Mouse (Mus musculus): ENCODE results near the gene Bex1. TPM values are rescaled to one million over a fixed set of nuclear protein-coding genes. Genes with fewer than 3 reads are reported as not detected.
A peak's percentile ranks its signal among the peaks of the same experiment; 100 is the strongest.
"Not testable (repeated sequence)": the region's sequence is repeated elsewhere in the genome, so short reads cannot be mapped to it uniquely, and the experiment has no call there.

Bex1 gene
- not detected in 2 replicates for polyA plus RNA-seq (2012; ENCODE audit: insufficient read depth, insufficient read length, missing spikeins)

GRCm38 (mm10) chrX:136214729-136215677, at the start of gene Bex1, which contains the start of gene Tceal7:
Bex1 (minus strand) TSS chrX:136215513.
Tceal7 (plus strand) TSS chrX:136214779.
- not testable (repeated sequence) for H3K4me3 ChIP-seq (ENCODE audit: insufficient read depth, low read depth, low read length); H3K4me1 ChIP-seq (ENCODE audit: control insufficient read depth, insufficient read depth, insufficient read length, low read length); H3K27ac ChIP-seq (replicated peaks; ENCODE audit: low read depth, low read length)

- no peak overlapping the region for H3K4me3 ChIP-seq (ENCODE audit: insufficient read depth, low read depth, low read length)
- no peaks in the 10 kb centered on the region for H3K4me1 ChIP-seq (ENCODE audit: control insufficient read depth, insufficient read depth, insufficient read length, low read length)
- no peak overlapping the region for H3K27ac ChIP-seq (replicated peaks; ENCODE audit: low read depth, low read length)
Observed at GRCm38 (mm10) chrX:136252023-136252729, 36.9 kb upstream of the Bex1 start.

GRCm38 (mm10) chrX:136249671-136250070, 34.4 kb upstream of the Bex1 start:
- H3K4me1 ChIP-seq (ENCODE audit: control insufficient read depth, insufficient read depth, insufficient read length, low read length), result no peaks in the 10 kb centered on the region
- no peak overlapping the region for H3K27ac ChIP-seq (replicated peaks; ENCODE audit: low read depth, low read length)
- H3K4me3 ChIP-seq (ENCODE audit: insufficient read depth, low read depth, low read length), result no peak overlapping the region

- H3K4me3 ChIP-seq (ENCODE audit: insufficient read depth, low read depth, low read length), result no peak overlapping the region
- H3K27ac ChIP-seq (replicated peaks; ENCODE audit: low read depth, low read length), result no peak overlapping the region
- H3K4me1 ChIP-seq (ENCODE audit: control insufficient read depth, insufficient read depth, insufficient read length, low read length), result no peaks in the 10 kb centered on the region
Observed at GRCm38 (mm10) chrX:136248811-136249210, 33.5 kb upstream of the Bex1 start.

- Histone ChIP-seq H3K4me3 (ENCODE audit: insufficient read depth, low read depth, low read length) (peak overlapping the region; percentile 88), H3K4me1 (ENCODE audit: control insufficient read depth, insufficient read depth, insufficient read length, low read length) (no peaks in the 10 kb centered on the region), H3K27ac (replicated peaks; ENCODE audit: low read depth, low read length) (no peak overlapping the region; the same call in 1 of the 2 replicates)
Observed at GRCm38 (mm10) chrX:136245521-136246071, 30.3 kb upstream of the Bex1 start.

- H3K4me3 ChIP-seq (ENCODE audit: insufficient read depth, low read depth, low read length), result peak within 1 kb of the TSS; percentile 88
- H3K27ac ChIP-seq (replicated peaks; ENCODE audit: low read depth, low read length), result no peak within 1 kb of the TSS; the same call in 1 of the 2 replicates
- H3K4me1 ChIP-seq (ENCODE audit: control insufficient read depth, insufficient read depth, insufficient read length, low read length), result no peaks in the 10 kb centered on the region
Observed at GRCm38 (mm10) chrX:136244574-136245229, 29.4 kb upstream of the Bex1 start, which contains the start of gene Tceal9. Tceal9 (plus strand) TSS chrX:136245079.

- H3K4me3 ChIP-seq (ENCODE audit: insufficient read depth, low read depth, low read length), result no peak overlapping the region
Observed at GRCm38 (mm10) chrX:136243181-136243580, 27.9 kb upstream of the Bex1 start.

GRCm38 (mm10) chrX:136238118-136238517, 22.8 kb upstream of the Bex1 start:
- H3K27ac ChIP-seq (replicated peaks; ENCODE audit: low read depth, low read length), result no peak overlapping the region
- no peak overlapping the region for H3K4me3 ChIP-seq (ENCODE audit: insufficient read depth, low read depth, low read length)
- H3K4me1 ChIP-seq (ENCODE audit: control insufficient read depth, insufficient read depth, insufficient read length, low read length), result no peaks in the 10 kb centered on the region

More at GRCm38 (mm10) chrX:136243181-136243580, 27.9 kb upstream of the Bex1 start:
- no peak overlapping the region for H3K27ac ChIP-seq (replicated peaks; ENCODE audit: low read depth, low read length)
- no peaks in the 10 kb centered on the region for H3K4me1 ChIP-seq (ENCODE audit: control insufficient read depth, insufficient read depth, insufficient read length, low read length)

GRCm38 (mm10) chrX:136227768-136228167, 12.5 kb upstream of the Bex1 start:
- no peak overlapping the region for H3K27ac ChIP-seq (replicated peaks; ENCODE audit: low read depth, low read length)
- H3K4me3 ChIP-seq (ENCODE audit: insufficient read depth, low read depth, low read length), result no peak overlapping the region
- no peaks in the 10 kb centered on the region for H3K4me1 ChIP-seq (ENCODE audit: control insufficient read depth, insufficient read depth, insufficient read length, low read length)

- Histone ChIP-seq H3K4me3 (ENCODE audit: insufficient read depth, low read depth, low read length) (no peak overlapping the region), H3K27ac (replicated peaks; ENCODE audit: low read depth, low read length) (no peak overlapping the region), H3K4me1 (ENCODE audit: control insufficient read depth, insufficient read depth, insufficient read length, low read length) (no peaks in the 10 kb centered on the region)
Observed at GRCm38 (mm10) chrX:136223714-136224113, 8.4 kb upstream of the Bex1 start.

- Histone ChIP-seq H3K4me3 (ENCODE audit: insufficient read depth, low read depth, low read length) (no peak overlapping the region), H3K27ac (replicated peaks; ENCODE audit: low read depth, low read length) (no peak overlapping the region), H3K4me1 (ENCODE audit: control insufficient read depth, insufficient read depth, insufficient read length, low read length) (no peaks in the 10 kb centered on the region)
Observed at GRCm38 (mm10) chrX:136216303-136216702, 990 bp upstream of the Bex1 start.

GRCm38 (mm10) chrX:136213396-136213795, 1.9 kb downstream of the Bex1 start:
- Histone ChIP-seq H3K4me3 (ENCODE audit: insufficient read depth, low read depth, low read length) (no peak overlapping the region), H3K27ac (replicated peaks; ENCODE audit: low read depth, low read length) (no peak overlapping the region), H3K4me1 (ENCODE audit: control insufficient read depth, insufficient read depth, insufficient read length, low read length) (no peaks in the 10 kb centered on the region)

GRCm38 (mm10) chrX:136204406-136204805, 10.9 kb downstream of the Bex1 start:
- Histone ChIP-seq H3K4me1 (ENCODE audit: control insufficient read depth, insufficient read depth, insufficient read length, low read length) (peaks cover 4% of the 10 kb centered on the region), H3K27ac (replicated peaks; ENCODE audit: low read depth, low read length) (no peak overlapping the region), H3K4me3 (ENCODE audit: insufficient read depth, low read depth, low read length) (no peak overlapping the region)

- Histone ChIP-seq H3K4me1 (ENCODE audit: control insufficient read depth, insufficient read depth, insufficient read length, low read length) (peaks cover 4% of the 10 kb centered on the region), H3K4me3 (ENCODE audit: insufficient read depth, low read depth, low read length) (peak within 1 kb of the TSS; percentile 43), H3K27ac (replicated peaks; ENCODE audit: low read depth, low read length) (no peak within 1 kb of the TSS)
Observed at GRCm38 (mm10) chrX:136203664-136204066, 11.6 kb downstream of the Bex1 start, which contains the start of gene Tceal5. Tceal5 (minus strand) TSS chrX:136203876.

All from brown adipose tissue, adult 24 weeks (tissue).